Mouse (Mus musculus): ENCODE measurements around the gene Sord. TPM values are rescaled to one million over a fixed set of nuclear protein-coding genes. Genes with fewer than 3 reads are reported as not detected.

The Sord gene
- total RNA-seq, 2 experiments from 2014 or later, result 83.7 to 90.0 TPM

- intact Hi-C loops (cut with DNase I), result no loop called here
- peak in 1 of 2 experiments; percentile 7 for DNase-seq
Observed at GRCm38 (mm10) chr2:122236321-122236720, 1.8 kb downstream of the Sord start.

DNA sequence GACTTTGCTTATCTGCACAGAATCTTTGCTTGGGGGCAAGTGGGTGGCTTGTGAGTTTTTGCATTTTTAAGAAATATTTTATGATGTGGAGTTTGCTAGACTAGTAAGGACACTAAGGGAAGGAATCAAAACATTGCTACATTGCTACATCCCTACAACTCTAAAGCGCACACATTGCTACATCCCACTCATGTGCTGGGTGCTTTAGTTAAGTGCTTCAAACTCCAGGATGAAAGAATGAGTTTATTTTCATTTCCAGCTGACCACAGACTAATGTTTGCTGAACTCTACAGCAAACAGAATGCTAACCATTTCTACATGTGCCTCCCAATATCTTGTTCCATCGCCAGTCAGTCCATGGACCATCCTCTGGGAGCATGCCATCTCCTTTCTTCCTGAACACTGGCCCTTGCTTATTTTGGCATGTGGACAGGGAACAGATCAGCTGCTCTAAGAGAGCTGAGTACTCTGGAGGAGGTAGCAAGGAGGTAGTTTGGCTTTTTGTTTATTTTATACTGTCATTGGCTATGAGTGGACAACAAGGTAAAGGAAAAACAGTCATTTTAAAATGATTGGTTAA is 3.4 kb downstream of the Sord start:
- DNase-seq, result no peak
- intact Hi-C loops (cut with DNase I), result no loop called here

- no peak for DNase-seq
- intact Hi-C loops (cut with DNase I), result loop anchor here (5.0 kb wide), 1 partner anchor 168 kb away; no protein-coding TSS in a partner anchor
Observed at GRCm38 (mm10) chr2:122240735-122241134, 6.2 kb downstream of the Sord start.

DNA sequence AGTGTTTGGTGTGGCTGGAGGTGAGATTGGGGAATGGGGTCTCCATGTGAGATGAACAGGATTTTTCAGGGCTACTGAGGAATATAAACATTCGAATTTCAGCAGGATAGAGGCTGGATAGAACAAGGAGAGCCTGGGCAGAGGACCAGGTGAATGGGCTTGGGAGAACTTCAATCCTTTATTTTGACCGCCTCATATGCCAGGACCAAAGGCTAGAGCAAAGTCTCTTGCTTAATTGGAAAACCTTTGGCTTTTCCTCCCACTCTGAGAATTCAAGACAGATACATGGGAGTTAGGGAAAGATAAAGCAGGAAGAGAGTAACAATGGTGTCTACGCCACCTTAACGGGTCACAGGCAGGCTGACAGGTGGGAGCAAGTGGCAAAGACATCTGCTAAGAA is 6.7 kb downstream of the Sord start:
- intact Hi-C loops (cut with DNase I), result loop anchor here (5.0 kb wide), 1 partner anchor 169 kb away; no protein-coding TSS in a partner anchor

DNA sequence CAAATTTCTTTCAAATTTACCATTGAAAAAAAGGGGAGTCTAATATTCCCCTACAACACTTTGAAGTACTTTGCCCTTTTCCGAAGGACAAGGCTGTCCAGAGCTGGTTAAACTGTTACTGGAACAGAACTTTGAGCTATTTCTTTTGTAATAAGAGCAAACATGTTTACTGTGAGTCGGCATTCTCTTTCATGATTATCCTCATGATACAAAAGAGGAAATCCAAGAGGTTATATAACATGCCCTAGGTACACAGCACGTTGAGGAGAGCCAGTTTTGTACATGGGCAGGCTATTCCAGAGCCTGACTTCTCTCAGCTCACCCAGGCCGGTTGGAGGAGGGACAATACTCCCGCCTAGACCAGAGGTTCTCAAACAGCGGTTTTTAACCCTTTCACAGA is 7.4 kb downstream of the Sord start:
- no peak for DNase-seq

More for the DNA sequence above, 6.7 kb downstream of the Sord start:
- no peak for DNase-seq

DNA sequence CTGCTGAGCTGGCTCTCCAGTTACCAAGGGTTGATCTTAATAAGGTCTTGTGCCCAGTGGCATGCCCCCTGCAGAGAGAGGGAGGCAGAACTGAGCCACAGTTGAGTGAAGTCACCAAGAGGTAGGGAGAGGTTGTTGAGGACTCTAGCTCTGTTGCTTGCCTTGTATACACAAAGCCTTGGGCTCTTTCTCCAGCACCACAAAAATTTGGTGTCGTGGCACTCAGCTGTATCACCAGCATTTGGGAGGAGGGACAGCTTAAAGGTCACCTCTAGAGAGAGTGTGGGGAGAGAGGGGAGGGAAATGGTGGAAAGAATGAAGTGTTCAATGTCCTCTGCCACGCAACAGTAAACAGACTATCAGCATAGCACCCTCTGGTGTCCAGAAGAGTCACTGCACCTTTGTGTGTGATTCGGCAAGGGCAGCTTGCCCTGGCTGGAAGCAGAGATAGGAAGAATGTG is 9.2 kb downstream of the Sord start:
- DNase-seq, result peak; percentile 67 to 84
- intact Hi-C loops (cut with DNase I), result loop anchor here (1.0 to 5.0 kb wide), 2 partner anchors 49 to 171 kb away; no protein-coding TSS in a partner anchor

More for the DNA sequence above, 7.4 kb downstream of the Sord start:
- intact Hi-C loops (cut with DNase I), result loop anchor here (5.0 kb wide), 1 partner anchor 170 kb away; no protein-coding TSS in a partner anchor

DNA sequence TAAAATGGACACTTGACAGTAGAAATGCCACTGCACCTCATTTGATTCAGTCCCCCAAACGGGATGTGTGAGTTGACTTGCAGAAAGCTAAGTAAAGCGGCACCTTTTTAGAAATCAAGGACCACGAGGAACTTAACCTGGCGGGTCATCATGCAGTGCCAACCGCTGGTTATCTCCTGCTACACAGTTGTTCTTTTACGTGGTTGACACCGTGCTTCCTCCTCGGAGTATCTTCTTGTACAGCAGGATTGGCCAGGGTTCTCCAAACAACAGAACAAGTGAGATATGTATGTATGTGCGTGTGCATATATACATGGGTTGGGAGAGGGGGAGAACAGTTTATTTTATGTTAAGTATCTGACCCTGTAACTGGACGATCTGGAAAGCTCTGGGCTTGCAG is 13.2 kb downstream of the Sord start:
- intact Hi-C loops (cut with DNase I), result loop anchor here (5.0 kb wide), 1 partner anchor 55 kb away; no protein-coding TSS in a partner anchor
- no peak for DNase-seq

DNA sequence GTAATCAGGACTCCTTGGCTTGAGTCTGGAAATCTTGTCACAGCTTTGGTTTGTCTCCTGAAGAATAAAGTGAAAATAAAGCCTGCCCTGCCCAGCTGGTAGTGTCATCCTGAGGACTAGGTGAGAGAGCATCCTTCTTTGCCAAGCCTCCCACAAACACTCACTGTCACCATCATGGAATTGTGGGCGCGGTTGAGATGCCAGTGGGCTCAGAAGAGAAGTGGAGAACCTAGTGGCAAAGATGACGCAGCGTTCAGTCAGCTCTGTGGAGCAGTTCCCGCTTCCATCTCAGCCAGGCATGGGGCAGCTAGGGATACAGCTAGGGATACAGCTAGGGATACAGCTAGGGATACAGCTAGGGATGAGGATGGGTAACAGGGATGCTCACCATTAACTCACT is 21.4 kb downstream of the Sord start:
- intact Hi-C loops (cut with DNase I), result no loop called here
- DNase-seq, result no peak

GRCm38 (mm10) chr2:122260729-122261128 is 26.2 kb downstream of the Sord start:
- no peak for DNase-seq
- intact Hi-C loops (cut with DNase I), result no loop called here

DNA sequence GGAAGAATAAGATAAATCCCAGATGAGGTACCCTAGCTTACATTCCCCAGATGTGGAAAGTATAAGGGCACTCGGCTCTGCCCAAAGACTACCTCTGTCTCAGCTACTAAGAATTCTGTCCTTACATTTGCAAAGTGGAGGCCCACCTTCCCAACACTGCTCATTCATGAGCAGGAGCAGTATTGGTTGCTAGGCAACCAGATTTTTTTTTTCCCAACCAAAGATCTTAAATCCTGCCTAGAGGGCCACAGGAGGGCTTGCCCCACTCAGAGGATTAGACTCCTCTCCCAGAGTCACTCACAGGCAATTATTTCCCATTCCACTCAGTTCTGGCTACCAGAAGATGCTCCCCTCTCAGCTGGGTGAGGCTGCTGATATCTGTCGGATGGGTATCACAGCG is 30.1 kb downstream of the Sord start:
- intact Hi-C loops (cut with DNase I), result no loop called here
- no peak for DNase-seq

GRCm38 (mm10) chr2:122266407-122267193 is 32.1 kb downstream of the Sord start:
- DNase-seq, result no peak
- intact Hi-C loops (cut with DNase I), result no loop called here

- DNase-seq, result no peak
- intact Hi-C loops (cut with DNase I), result no loop called here
Observed at GRCm38 (mm10) chr2:122278769-122279168, 44.2 kb downstream of the Sord start.

- no peak for DNase-seq
- intact Hi-C loops (cut with DNase I), result no loop called here
Observed at GRCm38 (mm10) chr2:122284091-122284490, 49.5 kb downstream of the Sord start.

GRCm38 (mm10) chr2:122286137-122286536 is 51.6 kb downstream of the Sord start:
- DNase-seq, result peak; percentile 13 to 36
- intact Hi-C loops (cut with DNase I), result no loop called here

GRCm38 (mm10) chr2:122294916-122295315 is 60.4 kb downstream of the Sord start:
- intact Hi-C loops (cut with DNase I), result no loop called here

DNA sequence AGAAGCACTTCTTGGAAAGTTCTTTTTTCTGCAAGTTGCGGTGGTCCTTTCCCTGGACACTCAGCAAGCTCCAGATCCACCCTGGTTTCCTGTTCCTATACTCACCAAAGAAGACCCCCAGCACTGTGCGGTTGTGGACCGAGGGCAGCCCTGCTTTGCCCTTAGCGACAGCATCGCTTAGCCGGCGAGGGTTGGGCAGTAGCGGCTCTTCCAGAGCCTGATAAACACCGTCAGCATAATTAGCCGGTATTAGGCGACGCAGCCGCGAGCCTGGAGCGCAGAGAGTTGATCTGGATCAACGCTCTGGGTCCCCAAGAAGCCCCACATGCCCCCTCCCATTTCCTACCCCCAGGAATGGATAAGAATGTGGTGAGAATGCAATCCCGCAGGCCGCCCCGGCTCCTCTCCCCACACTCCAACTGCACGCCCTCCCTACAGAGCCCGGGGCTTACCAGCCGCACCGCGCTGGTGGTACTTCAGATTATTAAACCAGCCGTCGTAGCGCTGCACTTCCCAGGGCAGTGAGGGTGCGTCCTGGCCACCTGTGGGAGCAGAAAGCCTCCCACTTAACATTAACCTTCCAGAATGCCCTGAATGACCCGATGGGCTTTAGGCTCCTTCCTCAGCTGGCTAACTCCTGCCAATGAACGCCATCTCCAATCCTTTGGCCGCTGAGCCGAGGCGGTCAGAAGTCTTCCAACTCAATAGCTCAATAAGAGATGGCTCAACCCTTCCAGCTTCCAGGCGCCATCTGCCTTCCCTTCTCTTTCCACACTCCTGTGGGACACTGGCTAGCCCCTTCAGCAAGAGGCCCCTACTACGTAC is 62.9 kb downstream of the Sord start:
- DNase-seq, result no peak
- intact Hi-C loops (cut with DNase I), result no loop called here

More at GRCm38 (mm10) chr2:122294916-122295315, 60.4 kb downstream of the Sord start:
- DNase-seq, result no peak

DNA sequence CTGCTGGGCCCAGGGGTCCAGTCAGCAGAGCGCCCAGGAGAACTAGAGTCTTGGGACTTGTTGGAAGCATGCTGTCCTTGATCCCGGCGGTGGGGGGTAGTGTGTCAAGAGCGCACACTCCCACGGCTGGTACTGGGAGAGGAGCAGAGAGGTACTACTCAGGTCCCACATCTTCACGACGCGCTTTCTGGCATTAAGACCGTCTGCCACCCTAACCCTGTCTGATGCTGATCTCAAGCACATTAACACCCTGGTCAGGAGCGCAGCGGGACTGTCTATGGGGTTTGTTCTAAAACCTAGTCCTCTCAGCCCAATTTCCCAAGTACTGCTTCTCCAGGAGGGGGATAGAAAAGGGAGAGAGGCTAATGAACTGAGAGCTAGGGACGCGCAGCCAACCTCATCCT is 63.5 kb downstream of the Sord start, which contains the start of gene Duox2:
TSS of gene Duox2 (minus strand) at position 354 of the 404 bp plus-strand sequence.
- DNase-seq, result no peak
- intact Hi-C loops (cut with DNase I), result no loop called here

DNA sequence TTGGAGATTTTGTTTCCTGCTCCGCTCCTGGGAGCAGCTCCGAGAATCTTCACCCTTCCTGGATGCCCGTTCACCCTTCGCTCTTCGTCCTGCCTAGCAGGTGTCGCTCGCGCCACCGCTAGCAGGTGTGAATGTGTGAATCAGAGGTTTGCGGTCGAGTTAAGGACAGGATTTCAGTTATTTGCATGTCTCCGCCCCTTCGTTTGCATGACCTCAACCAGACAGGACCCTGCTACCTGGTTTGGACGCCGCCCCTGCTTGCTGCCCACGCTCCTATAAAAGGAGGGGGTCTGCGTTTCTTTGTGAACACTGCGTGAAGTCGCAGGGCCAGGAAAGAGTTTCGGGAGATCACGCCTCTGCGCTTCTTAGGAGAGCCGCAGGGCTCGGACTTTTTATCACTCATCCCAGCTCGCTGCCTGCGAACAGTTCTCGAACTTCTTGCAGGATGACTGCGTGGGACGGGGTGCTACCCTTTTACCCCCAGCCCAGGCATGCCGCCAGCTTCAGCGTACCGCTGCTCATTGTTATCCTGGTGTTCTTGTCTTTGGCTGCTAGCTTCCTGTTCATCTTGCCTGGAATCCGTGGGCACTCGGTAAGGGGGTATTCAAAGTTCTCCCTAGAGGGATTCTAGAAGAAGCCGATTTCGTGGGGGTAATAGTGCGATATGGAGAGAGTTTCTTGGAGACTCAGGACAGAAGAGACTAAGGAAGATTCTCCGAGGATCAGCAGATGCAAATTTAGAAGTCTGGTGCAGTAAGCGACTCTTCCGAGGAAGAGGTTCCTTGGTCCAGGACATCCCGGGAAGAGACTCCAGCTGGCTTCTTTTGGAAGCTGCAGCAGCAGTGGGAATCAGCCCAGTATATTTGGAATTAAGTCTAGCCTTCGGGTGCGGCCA is 64.3 kb downstream of the Sord start, which contains the start of gene Duoxa2:
TSS of gene Duoxa2 (plus strand) at position 305 of the 895 bp plus-strand sequence.
- intact Hi-C loops (cut with DNase I), result no loop called here
- DNase-seq, result peak in 1 of 2 experiments; percentile 20

DNA sequence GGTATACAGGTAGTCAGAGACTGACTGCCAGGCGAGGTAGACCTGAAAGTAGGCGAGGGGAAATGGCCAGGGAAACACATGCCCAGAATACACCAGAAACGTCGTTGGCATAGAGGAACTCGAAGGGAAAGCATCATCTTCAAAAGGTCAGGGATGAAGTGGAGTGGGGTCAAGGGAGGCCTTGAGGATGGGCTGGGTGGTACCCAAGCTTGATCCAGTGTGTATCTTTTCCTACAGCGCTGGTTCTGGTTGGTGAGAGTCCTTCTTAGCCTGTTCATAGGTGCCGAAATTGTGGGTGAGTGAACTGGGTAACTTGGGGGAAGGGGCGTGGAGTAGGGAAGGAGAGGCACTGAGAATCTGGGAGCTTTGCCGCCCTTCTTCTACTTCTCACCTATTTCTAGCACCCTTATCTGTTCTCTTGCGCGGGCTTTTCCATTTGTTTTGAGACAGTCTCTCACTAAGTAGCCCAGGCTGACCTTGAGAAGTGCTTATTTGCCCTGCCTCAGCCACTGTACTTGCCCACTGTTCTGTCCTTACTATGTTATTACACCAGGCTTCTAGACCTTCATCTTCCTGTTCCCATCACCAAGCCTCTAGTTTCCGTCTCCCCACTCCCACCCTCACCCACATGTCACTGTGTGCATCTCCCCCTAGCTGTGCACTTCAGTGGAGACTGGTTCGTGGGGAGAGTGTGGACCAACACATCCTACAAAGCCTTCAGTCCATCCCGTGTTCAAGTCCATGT is 65.5 kb downstream of the Sord start:
- no peak for DNase-seq
- intact Hi-C loops (cut with DNase I), result loop anchor here (5.0 kb wide), 1 partner anchor 53 kb away; no protein-coding TSS in a partner anchor

Data from heart, postnatal 14 days (tissue).